Mouse (Mus musculus): ENCODE measurements around the gene Sugct. TPM values are rescaled to one million over a fixed set of nuclear protein-coding genes. Genes with fewer than 3 reads are reported as not detected.

The Sugct gene
- total RNA-seq (2012; rRNA removed) (1.0 and 1.2 TPM in 2 replicates), polyA plus RNA-seq (2012; ENCODE audit: insufficient read depth in 1 of 2, insufficient read length in 2 of 2, low read depth in 1 of 2, low replicate concordance in 2 of 2, missing spikeins in 1 of 2) (1 to 10 TPM in 1 of 2 experiments, not detected in 1; 3.0 TPM)

DNA sequence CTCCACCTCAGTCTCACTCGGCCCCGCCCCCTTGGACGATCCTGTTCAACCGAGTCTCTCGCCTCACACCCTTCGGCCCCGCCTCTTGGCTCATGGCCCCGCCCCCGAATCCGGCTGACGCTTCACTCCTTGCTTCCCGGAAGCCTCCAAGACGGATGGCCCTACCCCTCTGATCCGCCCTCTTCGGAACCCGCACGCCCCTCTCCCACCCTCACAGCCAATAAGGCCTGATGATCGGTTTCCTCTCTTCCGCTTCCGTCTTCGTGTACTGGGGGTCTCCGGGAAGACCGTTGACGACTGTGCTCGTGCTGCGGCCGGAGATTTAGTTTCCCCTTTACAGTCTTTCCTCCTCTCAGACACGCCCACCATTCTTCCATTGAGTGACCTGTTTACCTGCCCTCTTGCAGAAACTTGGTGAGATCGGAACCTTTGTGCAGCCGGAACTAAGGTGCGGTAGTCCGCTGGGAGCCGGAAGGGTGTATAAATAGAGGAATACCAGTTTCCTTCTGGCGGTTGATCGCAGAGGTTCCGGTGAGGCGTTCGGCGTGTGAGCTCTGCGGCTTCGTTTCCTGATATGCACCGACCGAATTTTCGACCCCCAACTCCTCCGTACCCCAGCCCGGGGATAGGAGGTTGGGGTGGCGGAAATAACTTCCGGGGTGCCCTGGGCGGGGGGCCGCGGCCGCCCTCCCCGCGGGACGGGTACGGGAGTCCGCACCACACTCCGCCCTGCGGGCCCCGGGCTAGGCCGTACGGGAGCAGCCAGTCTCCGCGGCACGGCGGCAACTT, at the start of gene Sugct, which contains the start of gene Mplkip:
Gene Sugct, minus strand, starts transcription at position 643 of the 789 bp plus-strand sequence.
Gene Mplkip, plus strand, starts transcription at position 282 of the 789 bp plus-strand sequence.
- peaks cover 0 to 33% of the 10 kb centered on the region in 2 experiments; a peak in 3 of 4 replicates for H3K36me3 ChIP-seq (ENCODE audit: control insufficient read depth in 1 of 2, insufficient read depth in 2 of 2, low read length in 2 of 2)
- DNase-seq (ENCODE audit: low read depth, low spot score): peak; percentile 99
- H3K9ac ChIP-seq (ENCODE audit: control insufficient read depth, low read depth, low read length, poor library complexity, severe bottlenecking): peak within 1 kb of the TSS; percentile 92
- peak within 1 kb of the TSS; percentile 94 for H3K27ac ChIP-seq (ENCODE audit: control insufficient read depth, low read depth, low read length)
- no peaks in the 10 kb centered on the region for H3K27me3 ChIP-seq (ENCODE audit: control insufficient read depth in 1 of 2, insufficient read depth in 2 of 2, low read length in 2 of 2)
- no peaks in the 10 kb centered on the region for H3K9me3 ChIP-seq (replicated peaks; ENCODE audit: insufficient read depth, low read length)
- H3K79me2 ChIP-seq (ENCODE audit: control insufficient read depth, insufficient read depth, low read length, poor library complexity): peaks cover 25% of the 10 kb centered on the region
- H3K4me1 ChIP-seq (ENCODE audit: control insufficient read depth in 1 of 2, insufficient read depth in 2 of 2, low read length in 2 of 2): peaks cover 3 to 11% of the 10 kb centered on the region in 2 experiments
- H3K4me3 ChIP-seq (ENCODE audit: control insufficient read depth in 1 of 2, insufficient read depth in 1 of 2, low read depth in 2 of 2, low read length in 2 of 2): peak within 1 kb of the TSS; percentile 87 to 100
- TF ChIP-seq ZC3H11A (IDR thresholded peaks at IDR 0.05; ENCODE audit: low read depth, low read length): no peak
- TF ChIP-seq TBP (IDR thresholded peaks at IDR 0.05; ENCODE audit: low read depth, low read length): peak; percentile 99
- TF ChIP-seq MYB (IDR thresholded peaks at IDR 0.05; ENCODE audit: low read depth, low read length): peak; percentile 95
- TF ChIP-seq SIN3A (IDR thresholded peaks at IDR 0.05; ENCODE audit: low read length): peak; percentile 93
- peak; percentile 84 for TF ChIP-seq NELFE (IDR thresholded peaks at IDR 0.05; ENCODE audit: low read depth, low read length)
- TF ChIP-seq SMC3 (IDR thresholded peaks at IDR 0.05; ENCODE audit: low read depth, low read length): no peak
- peak in 1 of 2 experiments; percentile 53; a peak in 1 of 4 replicates for TF ChIP-seq EP300 (IDR thresholded peaks at IDR 0.05; ENCODE audit: low read depth in 1 of 2, low read length in 2 of 2)
- TF ChIP-seq GABPA (IDR thresholded peaks at IDR 0.05; ENCODE audit: low read depth, low read length): no peak
- TF ChIP-seq MYC (IDR thresholded peaks at IDR 0.05; ENCODE audit: low read depth, low read length): peak; percentile 66; the same call in 1 of the 2 replicates
- no peak for TF ChIP-seq USF1 (IDR thresholded peaks at IDR 0.05; ENCODE audit: low read depth, low read length)
- TF ChIP-seq MXI1 (IDR thresholded peaks at IDR 0.05; ENCODE audit: low read depth, low read length): peak; percentile 81
- no peak for TF ChIP-seq USF2 (IDR thresholded peaks at IDR 0.05; ENCODE audit: borderline replicate concordance in 1 of 2, insufficient read depth in 1 of 2, low read depth in 1 of 2, low read length in 2 of 2)
- TF ChIP-seq MAX (IDR thresholded peaks at IDR 0.05; ENCODE audit: low read length): peak; percentile 50; the same call in 1 of the 2 replicates
- TF ChIP-seq ETS1 (IDR thresholded peaks at IDR 0.05; ENCODE audit: low read depth, low read length): peak; percentile 68; the same call in 1 of the 2 replicates
- no peak for TF ChIP-seq UBTF (IDR thresholded peaks at IDR 0.05; ENCODE audit: borderline replicate concordance, insufficient read depth, low read depth, low read length)
- no peak for TF ChIP-seq ZKSCAN1 (IDR thresholded peaks at IDR 0.05; ENCODE audit: low read depth, low read length)
- TF ChIP-seq GATA1 (IDR thresholded peaks at IDR 0.05; ENCODE audit: low read depth, low read length): no peak
- no peak for TF ChIP-seq MAFK (IDR thresholded peaks at IDR 0.05; ENCODE audit: borderline replicate concordance, low read depth, low read length)
- TF ChIP-seq ZMIZ1 (IDR thresholded peaks at IDR 0.05; ENCODE audit: low read depth, low read length): peak; percentile 64; the same call in 1 of the 2 replicates
- TF ChIP-seq CTCF (IDR thresholded peaks at IDR 0.05 in 2 of 3, conservative IDR thresholded peaks at IDR 0.05 in 1 of 3; ENCODE audit: control insufficient read depth in 1 of 3, insufficient read depth in 1 of 3, low read depth in 2 of 3, low read length in 3 of 3, poor library complexity in 1 of 3, severe bottlenecking in 1 of 3): no peak
- no peak; the same call in 1 of the 2 replicates for TF ChIP-seq POLR2AphosphoS5 (IDR thresholded peaks at IDR 0.05; ENCODE audit: borderline replicate concordance, low read depth, low read length)
- TF ChIP-seq HCFC1 (IDR thresholded peaks at IDR 0.05; ENCODE audit: low read depth, low read length): peak; percentile 90
- no peak for TF ChIP-seq RCOR1 (IDR thresholded peaks at IDR 0.05; ENCODE audit: low read depth, low read length)
- TF ChIP-seq MAZ (IDR thresholded peaks at IDR 0.05; ENCODE audit: low read depth, low read length): peak; percentile 47
- peak; percentile 72; the same call in 1 of the 2 replicates for TF ChIP-seq POLR2AphosphoS2 (IDR thresholded peaks at IDR 0.05; ENCODE audit: low read length)
- TF ChIP-seq TAL1 (IDR thresholded peaks at IDR 0.05; ENCODE audit: low read length): no peak
- TF ChIP-seq CHD1 (IDR thresholded peaks at IDR 0.05; ENCODE audit: low read depth, low read length): no peak
- no peak for TF ChIP-seq ZNF384 (IDR thresholded peaks at IDR 0.05; ENCODE audit: low read depth, low read length)
- peak; percentile 50; the same call in 1 of the 2 replicates for TF ChIP-seq E2F4 (IDR thresholded peaks at IDR 0.05; ENCODE audit: borderline replicate concordance, low read depth, low read length)
- no peak for TF ChIP-seq JUND (IDR thresholded peaks at IDR 0.05; ENCODE audit: low read depth, low read length)
- peak; percentile 56; the same call in 1 of the 2 replicates for TF ChIP-seq KAT2A (conservative IDR thresholded peaks at IDR 0.05; ENCODE audit: low read depth, low read length)
- TF ChIP-seq CHD2 (IDR thresholded peaks at IDR 0.05; ENCODE audit: low read length): no peak
- TF ChIP-seq TCF12 (IDR thresholded peaks at IDR 0.05; ENCODE audit: low read depth, low read length): peak; percentile 82
- TF ChIP-seq MEF2A (IDR thresholded peaks at IDR 0.05; ENCODE audit: extremely low read depth, insufficient replicate concordance, low read depth, low read length, poor library complexity, severe bottlenecking): no peak
